Mouse (Mus musculus) ES-Bruce4 (cell line): ENCODE results near the gene Gm16253.

Source experiments
- CTCF ChIP-seq: IDR thresholded peaks from one replicate; pipeline ENCODE4 v1.8.1; 2011; ENCODE audit warnings: low read depth, low read length
- EP300 ChIP-seq: IDR thresholded peaks from 2 replicates; pipeline ENCODE4 v1.6.1; 2011; ENCODE audit warnings: low read depth, low read length; ENCODE audit not compliant: insufficient read depth
- POLR2A ChIP-seq: IDR thresholded peaks from one replicate; pipeline ENCODE4 v1.8.1; 2011; ENCODE audit warnings: low read length; ENCODE audit not compliant: insufficient read depth

DNA sequence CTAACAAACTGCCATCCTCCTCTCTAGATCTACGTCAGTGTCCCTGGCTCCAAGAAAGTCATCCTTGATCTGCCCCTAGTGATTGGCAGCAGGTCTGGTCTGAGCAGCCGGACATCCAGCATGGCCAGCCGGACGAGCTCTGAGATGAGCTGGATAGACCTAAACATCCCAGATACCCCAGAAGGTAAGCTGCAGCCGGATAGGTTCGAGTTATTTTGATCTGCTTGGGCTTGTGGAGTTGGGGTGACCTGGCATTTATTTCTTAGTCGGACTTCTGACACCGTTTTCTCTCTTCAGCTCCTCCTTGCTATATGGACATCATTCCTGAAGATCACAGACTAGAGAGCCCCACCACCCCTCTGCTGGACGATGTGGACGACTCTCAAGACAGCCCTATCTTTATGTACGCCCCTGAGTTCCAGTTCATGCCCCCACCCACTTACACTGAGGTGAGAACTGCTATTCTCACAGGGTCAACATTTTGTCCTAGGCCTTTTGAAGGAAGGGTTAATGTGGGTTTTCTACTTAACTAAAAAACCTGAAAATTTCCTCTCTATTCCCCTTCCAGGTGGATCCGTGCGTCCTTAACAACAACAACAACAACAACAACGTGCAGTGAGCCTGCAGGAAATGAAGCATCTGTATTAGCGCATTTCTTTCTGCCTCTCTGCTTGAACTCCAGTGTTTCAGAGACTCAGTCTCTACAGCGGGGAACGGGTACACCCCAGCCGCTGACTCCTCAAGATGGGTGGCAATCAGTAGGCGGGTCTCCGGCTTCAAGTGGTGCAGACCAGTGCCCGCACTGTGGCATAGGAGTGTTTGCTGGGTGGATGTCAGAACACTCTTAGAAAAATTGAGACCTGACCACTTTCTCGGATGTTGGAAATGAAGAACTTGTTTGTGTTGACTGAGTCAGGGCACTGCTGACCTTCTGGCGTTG, 16.6 kb upstream of the Gm16253 start:
- no peak for TF ChIP-seq POLR2A
- TF ChIP-seq CTCF, result no peak
- no peak for TF ChIP-seq EP300
